Mouse (Mus musculus): ENCODE data around the gene Zfp667. TPM values are rescaled to one million over a fixed set of nuclear protein-coding genes. Genes with fewer than 3 reads are reported as not detected.
"Not testable (repeated sequence)": the region's sequence is repeated elsewhere in the genome, so short reads cannot be mapped to it uniquely, and the experiment has no call there.

Gene Zfp667
- polyA plus RNA-seq, 1 experiment, result 1.4 TPM

- no peaks in the 10 kb centered on the region for H3K27me3 ChIP-seq (ENCODE audit: control insufficient read depth, insufficient read depth, insufficient read length)
- H3K36me3 ChIP-seq (ENCODE audit: control insufficient read depth, insufficient read depth), result no peaks in the 10 kb centered on the region
- no peaks in the 10 kb centered on the region for H3K79me3 ChIP-seq (ENCODE audit: low read depth)
- peak overlapping the region; percentile 35 for H3ac ChIP-seq (ENCODE audit: control insufficient read depth, insufficient read length, low read depth)
- H3K79me2 ChIP-seq (ENCODE audit: control insufficient read depth, insufficient read depth), result no peaks in the 10 kb centered on the region
- peak overlapping the region; percentile 21 for H3K4me3 ChIP-seq (ENCODE audit: insufficient read depth, poor library complexity, severe bottlenecking)
- TF ChIP-seq MYOG (IDR thresholded peaks at IDR 0.05; ENCODE audit: control insufficient read depth, extremely low read depth, insufficient read length) (no peak), MYOD1 (IDR thresholded peaks at IDR 0.05; ENCODE audit: control insufficient read depth, insufficient read length, low read depth) (no peak), FOSL1 (IDR thresholded peaks at IDR 0.05; ENCODE audit: insufficient read depth, low read length, poor library complexity, severe bottlenecking) (no peak), MAX (IDR thresholded peaks at IDR 0.05) (no peak), CEBPB (IDR thresholded peaks at IDR 0.05; ENCODE audit: low read depth) (no peak), USF1 (IDR thresholded peaks at IDR 0.05; ENCODE audit: low read depth) (no peak), CTCF (IDR thresholded peaks at IDR 0.05; ENCODE audit: control insufficient read depth, insufficient read depth, insufficient read length) (no peak)
These were observed 647 bp downstream of the Zfp667 start for GRCm38 (mm10) chr7:6286921-6287531.

DNA sequence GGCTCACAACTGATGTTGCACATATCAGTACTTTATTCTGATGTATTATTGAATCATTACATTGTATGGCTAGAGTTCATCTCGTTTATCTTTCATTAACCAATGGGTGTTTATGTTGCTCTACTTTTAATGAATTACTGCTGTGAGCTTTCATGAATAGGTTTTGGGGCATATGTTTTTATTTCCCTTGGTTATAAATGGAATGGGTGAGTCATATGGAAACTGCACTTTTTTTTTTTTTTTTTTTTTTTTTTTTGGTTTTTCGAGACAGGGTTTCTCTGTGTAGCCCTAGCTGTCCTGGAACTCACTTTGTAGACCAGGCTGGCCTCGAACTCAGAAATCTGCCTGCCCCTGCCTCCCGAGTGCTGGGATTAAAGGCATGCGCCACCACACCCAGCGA, 4.7 kb downstream of the Zfp667 start:
- not testable (repeated sequence) for H3K27me3 ChIP-seq (ENCODE audit: control insufficient read depth, insufficient read depth, insufficient read length); H3K4me3 ChIP-seq (ENCODE audit: insufficient read depth, poor library complexity, severe bottlenecking); H3K79me3 ChIP-seq (ENCODE audit: low read depth); H3K79me2 ChIP-seq (ENCODE audit: control insufficient read depth, insufficient read depth); H3K36me3 ChIP-seq (ENCODE audit: control insufficient read depth, insufficient read depth); H3ac ChIP-seq (ENCODE audit: control insufficient read depth, insufficient read length, low read depth)

DNA sequence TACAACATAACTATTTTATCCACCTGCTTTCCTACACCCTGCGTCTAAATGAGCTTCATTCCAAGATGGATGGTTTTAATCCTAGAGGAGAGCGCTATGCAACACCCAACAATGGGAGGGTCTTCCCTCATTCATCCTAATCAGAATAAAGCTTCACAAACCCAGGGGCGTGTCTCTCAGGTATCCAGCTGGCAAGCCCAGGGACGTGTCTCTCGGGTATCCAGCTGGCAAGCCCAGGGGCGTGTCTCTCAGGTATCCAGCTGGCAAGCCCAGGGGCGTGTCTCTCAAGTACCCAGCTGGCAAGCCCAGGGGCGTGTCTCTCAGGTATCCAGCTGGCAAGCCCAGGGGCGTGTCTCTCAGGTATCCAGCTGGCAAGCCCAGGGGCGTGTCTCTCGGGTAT, 14.4 kb downstream of the Zfp667 start:
- not testable (repeated sequence) for H3K36me3 ChIP-seq (ENCODE audit: control insufficient read depth, insufficient read depth); H3K79me2 ChIP-seq (ENCODE audit: control insufficient read depth, insufficient read depth); H3ac ChIP-seq (ENCODE audit: control insufficient read depth, insufficient read length, low read depth); H3K79me3 ChIP-seq (ENCODE audit: low read depth); H3K27me3 ChIP-seq (ENCODE audit: control insufficient read depth, insufficient read depth, insufficient read length); H3K4me3 ChIP-seq (ENCODE audit: insufficient read depth, poor library complexity, severe bottlenecking)

DNA sequence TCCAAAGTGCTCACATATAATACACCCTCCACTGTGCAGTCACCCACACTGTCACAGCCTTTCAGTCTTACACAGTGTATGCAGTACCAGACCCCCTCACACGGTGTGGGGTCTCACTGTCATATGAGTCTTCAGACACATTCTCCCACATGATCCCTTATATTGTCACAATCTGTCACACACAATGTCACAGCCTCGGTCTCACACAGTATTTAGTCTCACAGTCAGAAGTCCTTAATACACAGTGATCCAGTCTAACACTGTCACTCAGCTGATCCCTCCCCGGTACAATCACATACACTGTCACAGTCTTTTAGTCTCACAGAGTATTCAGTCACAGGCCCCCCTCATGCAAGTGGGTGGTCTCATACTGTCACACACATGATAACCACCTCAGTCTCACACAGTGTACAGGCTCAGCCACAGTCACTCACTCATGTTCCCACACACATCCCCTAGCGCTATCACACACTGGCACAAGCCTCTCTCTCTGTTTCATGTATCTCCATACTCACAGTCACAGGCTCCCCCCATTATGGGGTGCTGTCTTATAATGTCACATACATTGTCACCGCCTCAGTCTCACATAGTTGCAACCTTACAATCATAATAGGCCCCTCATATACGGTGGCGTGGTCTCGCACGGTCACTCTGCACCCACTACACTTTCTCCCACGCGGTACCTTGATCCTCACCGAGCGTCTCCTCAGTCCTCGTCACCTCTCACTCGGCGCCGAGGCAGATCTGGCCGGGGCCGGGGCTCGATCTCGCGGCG, 44.3 kb downstream of the Zfp667 start:
- Histone ChIP-seq H3K36me3 (ENCODE audit: control insufficient read depth, insufficient read depth) (no peaks in the 10 kb centered on the region), H3K4me3 (ENCODE audit: insufficient read depth, poor library complexity, severe bottlenecking) (no peak overlapping the region), H3K79me2 (ENCODE audit: control insufficient read depth, insufficient read depth) (no peaks in the 10 kb centered on the region), H3K79me3 (ENCODE audit: low read depth) (no peaks in the 10 kb centered on the region), H3K27me3 (ENCODE audit: control insufficient read depth, insufficient read depth, insufficient read length) (no peaks in the 10 kb centered on the region), H3ac (ENCODE audit: control insufficient read depth, insufficient read length, low read depth) (no peak overlapping the region)
- TF ChIP-seq MAX (IDR thresholded peaks at IDR 0.05) (no peak), CTCF (IDR thresholded peaks at IDR 0.05; ENCODE audit: control insufficient read depth, insufficient read depth, insufficient read length) (no peak), CEBPB (IDR thresholded peaks at IDR 0.05; ENCODE audit: low read depth) (no peak), MYOG (IDR thresholded peaks at IDR 0.05; ENCODE audit: control insufficient read depth, extremely low read depth, insufficient read length) (no peak), USF1 (IDR thresholded peaks at IDR 0.05; ENCODE audit: low read depth) (no peak), MYOD1 (IDR thresholded peaks at IDR 0.05; ENCODE audit: control insufficient read depth, insufficient read length, low read depth) (no peak), FOSL1 (IDR thresholded peaks at IDR 0.05; ENCODE audit: insufficient read depth, low read length, poor library complexity, severe bottlenecking) (no peak)

GRCm38 (mm10) chr7:6331233-6331956, 45.0 kb downstream of the Zfp667 start, which contains the start of gene Zfp583:
Gene Zfp583, minus strand, starts transcription at chr7:6331285.
- no peak within 1 kb of the TSS for H3ac ChIP-seq (ENCODE audit: control insufficient read depth, insufficient read length, low read depth)
- TF ChIP-seq USF1 (IDR thresholded peaks at IDR 0.05; ENCODE audit: low read depth), result no peak
- no peak for TF ChIP-seq CTCF (IDR thresholded peaks at IDR 0.05; ENCODE audit: control insufficient read depth, insufficient read depth, insufficient read length)
- no peak for TF ChIP-seq FOSL1 (IDR thresholded peaks at IDR 0.05; ENCODE audit: insufficient read depth, low read length, poor library complexity, severe bottlenecking)
- no peak for TF ChIP-seq MYOD1 (IDR thresholded peaks at IDR 0.05; ENCODE audit: control insufficient read depth, insufficient read length, low read depth)
- no peak for TF ChIP-seq MAX (IDR thresholded peaks at IDR 0.05)
- no peak for TF ChIP-seq MYOG (IDR thresholded peaks at IDR 0.05; ENCODE audit: control insufficient read depth, extremely low read depth, insufficient read length)
- TF ChIP-seq CEBPB (IDR thresholded peaks at IDR 0.05; ENCODE audit: low read depth), result no peak

GRCm38 (mm10) chr7:6339865-6340264, 53.5 kb downstream of the Zfp667 start:
- Histone ChIP-seq H3K79me2 (ENCODE audit: control insufficient read depth, insufficient read depth) (no peaks in the 10 kb centered on the region), H3K27me3 (ENCODE audit: control insufficient read depth, insufficient read depth, insufficient read length) (no peaks in the 10 kb centered on the region), H3ac (ENCODE audit: control insufficient read depth, insufficient read length, low read depth) (no peak overlapping the region), H3K79me3 (ENCODE audit: low read depth) (no peaks in the 10 kb centered on the region), H3K4me3 (ENCODE audit: insufficient read depth, poor library complexity, severe bottlenecking) (no peak overlapping the region), H3K36me3 (ENCODE audit: control insufficient read depth, insufficient read depth) (no peaks in the 10 kb centered on the region)
- TF ChIP-seq MAX (IDR thresholded peaks at IDR 0.05) (no peak), MYOD1 (IDR thresholded peaks at IDR 0.05; ENCODE audit: control insufficient read depth, insufficient read length, low read depth) (peak; percentile 64)

More at GRCm38 (mm10) chr7:6331233-6331956, 45.0 kb downstream of the Zfp667 start, which contains the start of gene Zfp583:
- H3K79me3 ChIP-seq (ENCODE audit: low read depth), result no peaks in the 10 kb centered on the region
- H3K79me2 ChIP-seq (ENCODE audit: control insufficient read depth, insufficient read depth), result no peaks in the 10 kb centered on the region
- no peaks in the 10 kb centered on the region for H3K27me3 ChIP-seq (ENCODE audit: control insufficient read depth, insufficient read depth, insufficient read length)
- no peaks in the 10 kb centered on the region for H3K36me3 ChIP-seq (ENCODE audit: control insufficient read depth, insufficient read depth)
- H3K4me3 ChIP-seq (ENCODE audit: insufficient read depth, poor library complexity, severe bottlenecking), result no peak within 1 kb of the TSS
